Mouse (Mus musculus) lung, embryonic 16.5 days (tissue): Measurements from ENCODE around the gene Tctn1. TPM values are rescaled to one million over a fixed set of nuclear protein-coding genes. Genes with fewer than 3 reads are reported as not detected.

ENCODE experiments used
- ATAC-seq: fragments of 200-750 bp; cut with Nextera tagmentation; 2 replicates; pipeline ENCODE4 v1.8.0; 2017; ENCODE audit warnings: low read depth, mild to moderate bottlenecking, moderate library complexity
- H3K27ac ChIP-seq: fragments of 300-500 bp; sonication (generic); 2 replicates; pipeline ENCODE4 v1.5.1; 2014; ENCODE audit warnings: mild to moderate bottlenecking, control low read depth, low read length
- H3K27me3 ChIP-seq: fragments of 300-500 bp; sonication (generic); 2 replicates; pipeline ENCODE4 v1.6.1; 2014; ENCODE audit warnings: low read depth, low read length, mixed read lengths; ENCODE audit not compliant: control insufficient read depth, insufficient read depth
- H3K36me3 ChIP-seq: fragments of 300-500 bp; sonication (generic); 2 replicates; pipeline ENCODE4 v1.6.1; 2014; ENCODE audit warnings: low read length; ENCODE audit not compliant: control insufficient read depth, insufficient read depth
- H3K4me1 ChIP-seq: fragments of 300-500 bp; sonication (generic); replicated peaks from 2 replicates; pipeline ENCODE4 v1.6.1; 2014; ENCODE audit warnings: low read length, mixed read lengths; ENCODE audit not compliant: control insufficient read depth, insufficient read depth
- H3K4me2 ChIP-seq: fragments of 300-500 bp; sonication (generic); 2 replicates; pipeline ENCODE4 v1.6.1; 2014; ENCODE audit warnings: low read depth, low read length, control low read depth
- H3K4me3 ChIP-seq: fragments of 300-500 bp; sonication (generic); 2 replicates; pipeline ENCODE4 v1.5.1; 2014; ENCODE audit warnings: mild to moderate bottlenecking, low read length, control low read depth
- H3K9ac ChIP-seq: fragments of 300-500 bp; sonication (generic); 2 replicates; pipeline ENCODE4 v1.6.1; 2014; ENCODE audit warnings: low read length, control low read depth
- H3K9me3 ChIP-seq: fragments of 300-500 bp; sonication (generic); 2 replicates; pipeline ENCODE4 v1.6.1; 2016; ENCODE audit warnings: low read length; ENCODE audit not compliant: control insufficient read depth
- WGBS: fragments of 180-500 bp; shearing (Covaris S2); extraction: QIAGEN DNeasy Blood & Tissue Kit; methylation state at CpG from one replicate; pipeline ENCODE4 v1.1.7; 2014; 5-methylcytosine and 5-hydroxymethylcytosine counted together
- polyA plus RNA-seq: library from polyadenylated mRNA; unstranded; fragments of >200 nt; fragmentation: Nextera tagmentation; extraction: Ambion mirVana; gene quantifications from 2 replicates; pipeline ENCODE4 v1.2.1, GENCODE M21; 2015

Tctn1 gene
- polyA plus RNA-seq, 1 experiment from 2014 or later, result 6.5 TPM

DNA sequence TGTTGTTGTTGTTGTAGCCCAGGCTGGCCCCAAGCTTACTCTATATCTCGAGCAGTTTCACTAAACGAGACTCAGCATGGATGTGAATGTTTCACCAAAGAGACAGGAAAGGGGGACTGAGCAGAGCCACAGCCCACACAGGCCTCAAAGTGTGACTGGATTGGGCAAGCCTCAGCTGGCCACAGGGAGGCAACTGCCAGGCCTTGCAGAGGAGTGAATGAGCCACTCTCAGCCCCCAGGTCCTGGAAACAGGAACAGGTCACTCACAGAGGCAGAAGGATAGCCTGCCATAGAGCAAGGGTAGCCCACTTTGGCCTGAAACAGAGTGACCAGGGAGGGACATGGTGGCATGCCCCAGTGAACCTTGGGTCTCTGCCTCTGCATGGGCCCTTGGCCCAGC is 60.1 kb downstream of the Tctn1 start:
- Histone ChIP-seq H3K4me2 (no peak overlapping the region), H3K9me3 (no peaks in the 10 kb centered on the region), H3K27ac (no peak overlapping the region), H3K36me3 (no peaks in the 10 kb centered on the region), H3K4me3 (no peak overlapping the region), H3K9ac (no peak overlapping the region), H3K27me3 (no peaks in the 10 kb centered on the region), H3K4me1 (no peaks in the 10 kb centered on the region; the same call in 1 of the 2 replicates)
- ATAC-seq, result no peak
- WGBS, result 61% methylated on average over 2 of the region's 2 CpGs

DNA sequence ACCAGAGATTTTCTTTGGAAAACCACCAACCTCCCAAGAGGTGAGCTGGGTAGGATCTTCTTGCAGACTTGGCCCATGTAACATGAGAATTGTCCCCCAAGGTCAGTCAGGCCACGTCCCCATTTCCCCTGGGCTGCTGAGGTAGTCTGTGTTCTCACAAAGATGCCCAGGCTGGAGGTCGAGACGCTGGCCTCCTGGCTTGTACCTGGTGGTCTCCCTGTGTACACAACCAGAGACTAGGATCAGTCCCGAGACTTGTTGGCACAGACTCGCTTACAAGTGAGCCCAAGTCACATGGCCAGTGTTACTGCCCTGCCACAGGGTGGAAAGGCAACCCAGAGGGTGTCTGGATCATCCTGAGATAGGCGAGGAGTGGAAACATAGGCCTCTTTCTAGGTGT is 62.4 kb downstream of the Tctn1 start:
- WGBS, result 79% methylated on average over 6 of the region's 6 CpGs
- ATAC-seq, result no peak

GRCm38 (mm10) chr5:122200872-122201271 is 63.4 kb downstream of the Tctn1 start:
- Histone ChIP-seq H3K4me2 (no peak overlapping the region), H3K27me3 (no peaks in the 10 kb centered on the region), H3K4me3 (no peak overlapping the region), H3K9ac (no peak overlapping the region), H3K36me3 (no peaks in the 10 kb centered on the region), H3K9me3 (no peaks in the 10 kb centered on the region), H3K27ac (no peak overlapping the region), H3K4me1 (no peaks in the 10 kb centered on the region)
- WGBS, result 87% methylated on average over 4 of the region's 4 CpGs
- ATAC-seq, result no peak

More for the DNA sequence above, 62.4 kb downstream of the Tctn1 start:
- Histone ChIP-seq H3K9ac (no peak overlapping the region), H3K27ac (no peak overlapping the region), H3K4me1 (no peaks in the 10 kb centered on the region), H3K36me3 (no peaks in the 10 kb centered on the region), H3K27me3 (no peaks in the 10 kb centered on the region), H3K4me2 (no peak overlapping the region), H3K9me3 (no peaks in the 10 kb centered on the region), H3K4me3 (no peak overlapping the region)

GRCm38 (mm10) chr5:122192347-122192746 is 71.9 kb downstream of the Tctn1 start:
- Histone ChIP-seq H3K4me2 (no peak overlapping the region), H3K9ac (no peak overlapping the region), H3K4me1 (no peaks in the 10 kb centered on the region), H3K27ac (no peak overlapping the region), H3K27me3 (no peaks in the 10 kb centered on the region), H3K36me3 (no peaks in the 10 kb centered on the region), H3K9me3 (no peaks in the 10 kb centered on the region), H3K4me3 (no peak overlapping the region)
- no peak for ATAC-seq
- WGBS, result 28% methylated on average over 3 of the region's 4 CpGs

GRCm38 (mm10) chr5:122191269-122192063 is 72.8 kb downstream of the Tctn1 start:
- Histone ChIP-seq H3K4me1 (no peaks in the 10 kb centered on the region), H3K9ac (no peak overlapping the region), H3K4me3 (no peak overlapping the region), H3K36me3 (no peaks in the 10 kb centered on the region), H3K9me3 (no peaks in the 10 kb centered on the region), H3K27ac (no peak overlapping the region), H3K27me3 (no peaks in the 10 kb centered on the region), H3K4me2 (no peak overlapping the region)
- WGBS, result 60% methylated on average over 12 of the region's 12 CpGs
- no peak for ATAC-seq

DNA sequence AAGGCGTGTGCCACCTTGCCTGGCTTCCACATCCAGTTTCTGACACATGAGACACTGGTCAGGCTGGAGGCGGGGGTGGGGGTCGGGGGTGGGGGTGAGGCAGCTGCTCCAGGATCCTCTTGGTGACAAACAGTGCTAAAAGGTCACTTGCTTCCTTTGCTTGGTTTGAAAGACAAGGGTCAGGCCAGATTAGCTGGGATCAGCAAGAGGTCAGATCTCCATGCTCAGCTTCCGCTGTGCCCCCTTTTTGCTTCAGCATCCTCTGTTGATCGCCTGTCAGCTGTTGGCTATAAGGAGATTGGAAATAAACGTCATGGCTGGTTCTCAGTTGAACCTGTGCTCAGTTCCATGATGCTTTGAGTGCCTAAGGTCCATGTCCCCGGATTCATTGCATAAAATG is 73.8 kb downstream of the Tctn1 start:
- 63% methylated on average over 7 of the region's 7 CpGs for WGBS

GRCm38 (mm10) chr5:122189115-122189514 is 75.1 kb downstream of the Tctn1 start:
- Histone ChIP-seq H3K36me3 (no peaks in the 10 kb centered on the region), H3K4me1 (no peaks in the 10 kb centered on the region), H3K27ac (no peak overlapping the region), H3K4me3 (no peak overlapping the region), H3K9me3 (no peaks in the 10 kb centered on the region), H3K9ac (no peak overlapping the region), H3K27me3 (no peaks in the 10 kb centered on the region), H3K4me2 (no peak overlapping the region)
- ATAC-seq, result no peak
- 43% methylated on average over 3 of the region's 3 CpGs for WGBS

More for the DNA sequence above, 73.8 kb downstream of the Tctn1 start:
- ATAC-seq, result no peak
- no peaks in the 10 kb centered on the region for H3K27me3 ChIP-seq
- H3K9me3 ChIP-seq, result no peaks in the 10 kb centered on the region
- H3K4me2 ChIP-seq, result no peak overlapping the region
- no peak overlapping the region for H3K27ac ChIP-seq
- no peaks in the 10 kb centered on the region for H3K36me3 ChIP-seq
- no peak overlapping the region for H3K9ac ChIP-seq
- H3K4me1 ChIP-seq, result no peaks in the 10 kb centered on the region
- H3K4me3 ChIP-seq, result no peak overlapping the region

Other genes with a start within 250 kb of the Tctn1 start
- gene Cux2, start 214.4 kb downstream of the Tctn1 start, polyA plus RNA-seq, result 1.5 and 2.3 TPM in 2 replicates
- gene Myl2, start 163.5 kb downstream of the Tctn1 start, polyA plus RNA-seq, result 12.4 and 12.7 TPM in 2 replicates
- 0.04 TPM in 1 of 2 replicates, not detected in the other for gene Ccdc63, start 123.6 kb downstream of the Tctn1 start, polyA plus RNA-seq
- gene Ppp1cc, start 106.2 kb downstream of the Tctn1 start, polyA plus RNA-seq, result 214 and 259 TPM in 2 replicates
- gene Hvcn1, start 57.7 kb downstream of the Tctn1 start, polyA plus RNA-seq, result 4.4 and 5.0 TPM in 2 replicates
- gene Pptc7, start 19.9 kb upstream of the Tctn1 start, polyA plus RNA-seq, result 8.6 and 8.9 TPM in 2 replicates
- 10.2 and 11.4 TPM in 2 replicates for gene Rad9b, start 89.8 kb upstream of the Tctn1 start, polyA plus RNA-seq
- 210 and 225 TPM in 2 replicates for gene Vps29, start 89.9 kb upstream of the Tctn1 start, polyA plus RNA-seq
- 76.2 and 76.8 TPM in 2 replicates for gene Gpn3, start 107.4 kb upstream of the Tctn1 start, polyA plus RNA-seq
- 65.2 and 66.5 TPM in 2 replicates for gene Fam216a, start 107.9 kb upstream of the Tctn1 start, polyA plus RNA-seq
- gene Arpc3, start 127.4 kb upstream of the Tctn1 start, polyA plus RNA-seq, result 158 and 162 TPM in 2 replicates
- gene Anapc7, start 157.2 kb upstream of the Tctn1 start, polyA plus RNA-seq, result 42.8 and 44.0 TPM in 2 replicates
- gene Atp2a2, start 237.8 kb upstream of the Tctn1 start, polyA plus RNA-seq, result 28.8 TPM in 2 replicates